Mouse (Mus musculus) megakaryocyte, embryonic 14.5 days (primary cell): Measurements from ENCODE around the gene Rnf34. TPM values are rescaled to one million over a fixed set of nuclear protein-coding genes. Genes with fewer than 3 reads are reported as not detected.

Experiments used
- H3K27me3 ChIP-seq: replicated peaks from 2 replicates; pipeline ENCODE3; 2012; ENCODE audit warnings: inconsistent platforms
- H3K36me3 ChIP-seq: replicated peaks from 2 replicates; pipeline ENCODE3; 2012; ENCODE audit warnings: low read length, inconsistent platforms, mixed read lengths
- H3K4me1 ChIP-seq: 2 replicates; pipeline ENCODE4 v1.6.1; 2012; ENCODE audit warnings: inconsistent platforms
- H3K4me3 ChIP-seq: replicated peaks from 2 replicates; pipeline ENCODE3; 2012; ENCODE audit warnings: moderate library complexity, mild to moderate bottlenecking, inconsistent platforms
- H3K9me3 ChIP-seq: 2 replicates; pipeline ENCODE4 v1.6.1; 2012; ENCODE audit warnings: inconsistent platforms
- FLI1 ChIP-seq: IDR thresholded peaks from 2 replicates; pipeline ENCODE4 v1.6.1; 2012; ENCODE audit warnings: low read length, inconsistent platforms, mixed read lengths
- GATA1 ChIP-seq: IDR thresholded peaks from 3 replicates; pipeline ENCODE4 v1.6.1; 2012; ENCODE audit warnings: mixed read lengths, low read length, inconsistent platforms, borderline replicate concordance
- polyA plus RNA-seq: library from polyadenylated mRNA; stranded (reverse); fragments of >175 nt; gene quantifications from 2 replicates; pipeline ENCODE4 v1.2.3, GENCODE M21; 2012; ENCODE audit warnings: low replicate concordance; ENCODE audit not compliant: insufficient read depth

Rnf34 gene
- polyA plus RNA-seq, 1 experiment: 8.3 TPM

DNA sequence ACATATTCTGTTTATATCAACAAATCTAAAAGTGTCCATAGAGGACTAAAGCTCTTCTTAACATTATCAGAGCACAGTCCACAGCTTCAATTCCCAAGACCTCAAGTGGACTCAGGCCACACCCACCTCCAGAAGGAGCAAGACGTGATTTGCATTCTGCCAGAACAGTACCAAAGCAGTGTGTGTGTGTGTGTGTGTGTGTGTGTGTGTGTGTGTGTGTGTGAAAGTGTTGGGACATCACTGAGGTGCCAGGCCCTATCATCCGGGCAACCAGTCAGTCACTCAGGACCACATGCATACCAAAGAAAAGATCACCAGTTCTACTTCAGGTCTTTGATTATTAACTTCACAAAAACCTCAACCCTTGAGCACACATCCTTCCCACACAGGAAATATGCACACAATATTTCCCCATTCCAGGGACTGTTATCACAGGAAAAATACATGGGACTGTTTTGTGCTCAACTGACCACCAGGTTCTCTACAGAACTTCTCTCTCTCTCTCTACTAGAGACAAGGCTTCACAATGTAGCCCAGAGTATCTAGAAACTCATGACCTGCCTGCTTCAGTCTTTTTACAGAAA is 33.9 kb downstream of the Rnf34 start:
- TF ChIP-seq FLI1: no peak
- no peak for TF ChIP-seq GATA1
- Histone ChIP-seq H3K27me3 (no peaks in the 10 kb centered on the region), H3K9me3 (no peaks in the 10 kb centered on the region), H3K36me3 (peaks cover 72% of the 10 kb centered on the region), H3K4me1 (peaks cover 55% of the 10 kb centered on the region), H3K4me3 (no peak overlapping the region)

DNA sequence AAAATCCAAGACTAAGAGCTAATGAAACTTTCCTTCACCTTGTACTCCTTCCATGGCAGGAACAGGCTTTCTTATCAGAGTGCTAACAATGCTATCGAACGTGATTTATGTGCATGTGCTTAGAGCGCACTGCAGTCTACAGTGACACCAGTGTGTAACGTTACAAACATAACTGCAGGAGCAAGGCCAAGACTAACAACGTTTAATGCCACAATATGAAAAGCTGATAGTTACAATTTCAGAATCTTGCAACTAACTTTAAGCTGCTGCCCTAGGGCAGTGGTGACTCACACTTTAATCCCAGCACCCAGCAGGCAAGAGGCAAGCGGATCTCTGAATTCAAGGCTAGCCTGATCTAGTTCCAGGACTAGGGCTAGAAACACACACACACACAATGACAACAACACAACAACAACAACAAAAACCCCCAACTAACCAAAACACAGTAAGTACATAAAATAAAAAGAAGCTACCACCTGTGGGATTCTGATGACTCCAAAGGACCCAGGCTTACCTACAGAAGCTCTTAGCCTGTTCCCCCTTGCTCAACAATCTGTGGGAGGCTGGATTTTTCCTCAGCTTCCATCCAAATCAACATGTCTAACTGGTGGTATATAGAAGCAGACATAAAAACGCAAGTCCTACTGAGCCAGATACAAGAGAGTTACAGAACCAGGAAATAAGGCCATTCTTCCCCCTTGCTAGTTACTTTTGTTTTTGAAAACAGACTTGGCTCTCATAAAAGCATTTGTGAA is 34.9 kb downstream of the Rnf34 start:
- Histone ChIP-seq H3K4me3 (no peak overlapping the region), H3K36me3 (peaks cover 67% of the 10 kb centered on the region), H3K9me3 (no peaks in the 10 kb centered on the region), H3K27me3 (no peaks in the 10 kb centered on the region), H3K4me1 (peaks cover 59% of the 10 kb centered on the region)
- TF ChIP-seq FLI1 (no peak), GATA1 (no peak)

DNA sequence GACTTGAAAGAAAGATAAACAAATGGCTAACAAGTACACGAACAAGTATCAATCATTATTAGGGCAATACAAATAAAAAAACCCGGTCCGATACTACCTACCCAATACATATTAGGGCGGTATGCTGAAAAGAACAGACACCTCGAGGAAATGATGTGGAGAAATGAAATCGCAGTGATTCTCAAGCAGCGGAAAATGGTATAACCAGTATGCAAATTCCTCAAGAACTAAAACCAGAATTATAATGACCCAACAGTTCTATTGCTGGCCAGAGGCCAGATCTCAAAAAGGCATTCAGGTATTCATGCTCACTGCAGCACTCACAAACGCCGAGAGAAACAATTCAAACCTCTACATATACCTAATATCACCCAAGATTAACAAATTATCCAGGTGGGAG is 37.2 kb downstream of the Rnf34 start:
- Histone ChIP-seq H3K4me3 (no peak overlapping the region), H3K27me3 (no peaks in the 10 kb centered on the region), H3K36me3 (peaks cover 56% of the 10 kb centered on the region), H3K9me3 (no peaks in the 10 kb centered on the region), H3K4me1 (peaks cover 75% of the 10 kb centered on the region)
- TF ChIP-seq GATA1 (no peak), FLI1 (no peak)

DNA sequence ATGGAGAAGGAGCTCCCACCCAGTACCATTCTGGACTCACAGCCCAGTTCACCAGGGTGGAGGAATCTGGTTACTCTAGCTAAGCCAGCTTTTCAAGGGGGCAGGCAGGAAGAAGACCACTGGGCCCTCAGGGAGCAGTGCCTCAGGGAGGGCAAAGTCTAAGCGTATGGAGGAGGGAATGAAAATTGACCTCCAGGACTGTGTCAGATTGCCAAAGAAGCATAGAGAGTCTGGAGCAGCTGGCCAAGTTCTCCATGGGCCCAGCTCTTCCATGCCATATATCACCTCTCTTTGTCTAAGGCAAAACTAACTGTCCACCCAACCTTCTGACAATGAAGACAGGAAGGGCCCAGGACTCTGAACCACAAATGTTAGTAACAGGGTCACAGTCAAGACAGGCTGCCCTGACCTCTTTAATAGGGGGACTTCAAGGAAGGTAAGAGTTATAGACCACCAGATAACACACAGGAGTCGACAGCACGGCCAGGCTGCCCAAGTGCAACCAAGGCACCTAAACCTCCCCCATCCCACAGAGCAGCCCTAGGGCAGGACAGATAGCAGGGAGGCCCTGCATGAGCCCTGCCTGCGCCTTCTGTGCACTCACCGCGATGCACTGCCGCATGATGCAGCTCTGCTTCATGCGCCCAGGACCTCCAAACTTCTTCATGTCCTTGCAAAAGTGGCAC is 38.2 kb downstream of the Rnf34 start:
- Histone ChIP-seq H3K27me3 (no peaks in the 10 kb centered on the region), H3K36me3 (peaks cover 48% of the 10 kb centered on the region), H3K4me3 (no peak overlapping the region), H3K9me3 (no peaks in the 10 kb centered on the region), H3K4me1 (peaks cover 70% of the 10 kb centered on the region)
- TF ChIP-seq GATA1 (no peak), FLI1 (no peak)

DNA sequence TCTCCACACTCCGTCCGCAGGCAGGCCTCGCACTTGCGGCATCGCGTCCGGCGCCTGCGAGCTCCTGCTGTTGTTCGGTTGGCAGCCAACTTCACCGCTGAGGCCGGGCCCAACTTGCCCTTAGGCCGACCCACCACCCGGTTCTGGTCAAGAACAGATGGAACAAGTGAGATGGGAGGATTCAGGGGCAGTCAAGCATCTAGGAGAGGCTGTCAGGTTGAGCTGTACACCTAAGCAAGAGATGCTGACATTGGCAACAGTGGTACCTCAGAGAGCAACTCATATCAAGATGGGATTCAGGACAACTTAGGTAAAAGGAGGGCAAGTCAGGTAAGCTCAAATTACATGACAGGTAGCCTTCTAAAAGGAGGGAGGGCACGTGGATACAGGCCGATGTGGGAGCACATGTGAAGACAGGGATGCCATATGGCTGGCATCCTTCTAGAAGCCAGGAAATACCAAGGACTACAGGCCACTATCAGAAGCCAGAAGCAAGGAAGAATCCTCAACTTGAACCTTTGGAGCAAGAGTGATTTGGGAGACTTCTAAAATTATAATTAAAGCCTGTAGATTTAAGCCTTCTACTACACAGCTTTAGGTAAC is 38.9 kb downstream of the Rnf34 start:
- Histone ChIP-seq H3K9me3 (no peaks in the 10 kb centered on the region), H3K27me3 (no peaks in the 10 kb centered on the region), H3K4me1 (peaks cover 64% of the 10 kb centered on the region), H3K4me3 (no peak overlapping the region), H3K36me3 (peaks cover 44% of the 10 kb centered on the region)
- TF ChIP-seq FLI1 (no peak), GATA1 (no peak)

DNA sequence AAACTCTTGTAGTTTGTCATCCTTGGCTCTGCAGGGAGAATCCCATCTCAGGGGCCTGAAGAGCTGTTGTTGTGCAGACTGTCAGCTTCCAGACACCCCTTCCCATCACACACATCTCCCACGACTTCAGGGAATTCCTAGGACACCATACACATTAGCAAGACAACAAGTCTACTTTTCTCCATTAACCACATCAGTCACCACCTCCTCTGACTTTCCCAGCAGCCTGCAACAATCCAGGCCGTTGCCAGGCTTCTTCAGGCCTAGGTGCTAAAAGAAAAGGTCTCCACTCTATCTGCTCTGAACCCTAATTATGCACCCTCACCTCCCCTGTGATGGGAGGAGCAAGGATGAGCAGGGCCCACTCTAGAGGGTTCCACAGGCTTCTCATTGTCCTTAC is 40.5 kb downstream of the Rnf34 start:
- H3K9me3 ChIP-seq: no peaks in the 10 kb centered on the region
- no peak overlapping the region for H3K4me3 ChIP-seq
- H3K36me3 ChIP-seq: peaks cover 44% of the 10 kb centered on the region
- TF ChIP-seq FLI1: no peak
- no peak for TF ChIP-seq GATA1
- H3K27me3 ChIP-seq: no peaks in the 10 kb centered on the region
- H3K4me1 ChIP-seq: peaks cover 63% of the 10 kb centered on the region

DNA sequence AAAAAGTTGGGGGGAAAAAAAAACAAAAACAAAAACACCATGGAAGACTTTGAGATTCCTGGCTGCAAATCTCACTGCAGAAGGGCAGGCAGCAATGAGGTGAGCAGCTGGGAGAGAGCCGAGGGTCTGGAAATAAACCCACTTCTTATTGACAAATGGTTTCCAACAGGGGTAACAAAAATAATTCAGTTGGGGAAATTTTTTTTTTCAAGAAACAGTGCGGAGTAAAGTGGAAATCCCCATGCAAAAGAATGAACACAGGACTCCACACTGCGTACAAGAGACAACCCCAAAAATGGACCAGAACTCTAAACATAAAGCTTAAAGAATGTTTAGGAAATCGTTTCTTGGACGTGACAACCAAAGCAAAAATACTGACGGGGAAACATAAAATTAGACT is 43.4 kb downstream of the Rnf34 start:
- TF ChIP-seq GATA1: no peak
- H3K27me3 ChIP-seq: no peaks in the 10 kb centered on the region
- no peaks in the 10 kb centered on the region for H3K9me3 ChIP-seq
- H3K36me3 ChIP-seq: peaks cover 24% of the 10 kb centered on the region
- no peak overlapping the region for H3K4me3 ChIP-seq
- H3K4me1 ChIP-seq: peaks cover 70% of the 10 kb centered on the region

DNA sequence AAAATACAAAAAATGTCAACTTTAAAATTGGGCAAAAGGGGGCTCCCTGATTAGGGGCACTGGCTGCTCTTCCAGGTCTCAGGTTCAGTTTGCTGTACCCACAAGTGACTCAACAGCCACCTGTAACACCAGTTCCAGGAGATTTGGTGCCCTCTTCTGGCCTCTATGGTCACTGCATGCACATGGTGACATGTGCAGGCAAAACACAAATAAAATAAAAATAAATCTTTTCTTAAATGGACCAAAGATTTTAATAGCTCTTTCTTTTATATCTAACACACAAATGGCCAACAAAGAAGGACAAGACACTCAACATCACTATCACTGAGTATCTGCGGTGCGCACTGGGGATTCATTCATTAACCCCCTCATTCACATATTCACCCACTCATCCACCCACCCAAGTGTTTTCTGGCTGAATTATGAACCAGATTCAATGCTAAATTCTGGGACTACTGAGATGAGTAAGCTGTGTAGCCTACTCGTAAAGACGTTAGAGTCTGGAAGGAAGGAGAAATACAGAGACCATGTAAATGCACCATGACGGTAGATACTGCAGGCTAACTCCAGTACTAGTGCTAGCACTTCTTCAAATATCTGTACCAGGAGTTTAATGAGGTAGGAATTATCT is 44.3 kb downstream of the Rnf34 start:
- no peaks in the 10 kb centered on the region for H3K27me3 ChIP-seq
- no peak for TF ChIP-seq FLI1
- no peak for TF ChIP-seq GATA1
- H3K4me3 ChIP-seq: no peak overlapping the region
- H3K36me3 ChIP-seq: peaks cover 17% of the 10 kb centered on the region
- H3K9me3 ChIP-seq: no peaks in the 10 kb centered on the region
- H3K4me1 ChIP-seq: peaks cover 72% of the 10 kb centered on the region

DNA sequence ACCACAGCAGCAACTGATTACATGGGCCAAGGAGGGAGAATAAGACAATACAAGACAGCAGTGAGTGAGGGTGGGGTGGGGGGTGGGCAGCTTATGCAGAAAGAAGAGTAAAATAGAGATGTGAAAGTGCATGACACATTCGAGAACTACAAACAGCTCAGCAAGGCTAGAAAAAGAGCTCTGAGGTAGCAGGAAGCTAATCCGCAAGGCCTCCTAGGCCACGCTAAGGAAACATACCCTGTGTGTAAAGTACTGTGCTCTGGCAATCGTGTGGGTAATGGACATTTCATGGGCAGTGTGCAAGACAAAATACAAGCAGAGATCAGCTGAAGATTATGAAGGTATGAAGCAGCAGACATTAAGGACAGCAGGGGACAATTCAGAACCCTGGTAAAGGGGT is 45.0 kb downstream of the Rnf34 start:
- Histone ChIP-seq H3K4me3 (peak overlapping the region; percentile 23), H3K9me3 (no peaks in the 10 kb centered on the region), H3K27me3 (no peaks in the 10 kb centered on the region), H3K4me1 (peaks cover 73% of the 10 kb centered on the region), H3K36me3 (peaks cover 13% of the 10 kb centered on the region)
- TF ChIP-seq GATA1 (no peak), FLI1 (no peak)
